Mouse (Mus musculus) kidney, embryonic 16.5 days (tissue): ENCODE results near the gene BC055324. TPM values are rescaled to one million over a fixed set of nuclear protein-coding genes. Genes with fewer than 3 reads are reported as not detected.

Source experiments
- ATAC-seq: fragments of 200-750 bp; cut with Nextera tagmentation; 2 replicates; pipeline ENCODE4 v1.8.0; 2017; ENCODE audit warnings: moderate TSS enrichment; ENCODE audit not compliant: low FRiP score, low TSS enrichment
- H3K27ac ChIP-seq: fragments of 300-500 bp; sonication (generic); 2 replicates; pipeline ENCODE4 v1.5.1; 2014; ENCODE audit warnings: low read length
- H3K27me3 ChIP-seq: fragments of 300-500 bp; sonication (generic); 2 replicates; pipeline ENCODE4 v1.6.1; 2014; ENCODE audit warnings: low read length, control low read depth, mixed read lengths; ENCODE audit not compliant: insufficient read depth
- H3K36me3 ChIP-seq: fragments of 300-500 bp; sonication (generic); 2 replicates; pipeline ENCODE4 v1.6.1; 2014; ENCODE audit warnings: low read length, control low read depth, mixed read lengths; ENCODE audit not compliant: insufficient read depth
- H3K4me1 ChIP-seq: fragments of 300-500 bp; sonication (generic); 2 replicates; pipeline ENCODE4 v1.6.1; 2014; ENCODE audit warnings: low read length, control low read depth, mixed read lengths; ENCODE audit not compliant: insufficient read depth
- H3K4me2 ChIP-seq: fragments of 300-500 bp; sonication (generic); replicated peaks from 2 replicates; pipeline ENCODE4 v1.6.1; 2014; ENCODE audit warnings: low read depth, low read length
- H3K4me3 ChIP-seq: fragments of 300-500 bp; sonication (generic); 2 replicates; pipeline ENCODE4 v1.5.1; 2014; ENCODE audit warnings: mild to moderate bottlenecking, low read length
- H3K9ac ChIP-seq: fragments of 300-500 bp; sonication (generic); replicated peaks from 2 replicates; pipeline ENCODE4 v1.6.1; 2014; ENCODE audit warnings: low read length
- H3K9me3 ChIP-seq: fragments of 300-500 bp; sonication (generic); 2 replicates; pipeline ENCODE4 v1.6.1; 2016; ENCODE audit warnings: low read length, control low read depth
- WGBS: fragments of 180-500 bp; shearing (Covaris S2); extraction: QIAGEN DNeasy Blood & Tissue Kit; methylation state at CpG from one replicate; pipeline ENCODE4 v1.1.7; 2014; 5-methylcytosine and 5-hydroxymethylcytosine counted together
- polyA plus RNA-seq: library from polyadenylated mRNA; unstranded; fragments of >200 nt; fragmentation: Nextera tagmentation; extraction: Ambion mirVana; gene quantifications from 2 replicates; pipeline ENCODE4 v1.2.1, GENCODE M21; 2015

Gene BC055324
- polyA plus RNA-seq, 1 experiment from 2014 or later: 29.4 TPM

DNA sequence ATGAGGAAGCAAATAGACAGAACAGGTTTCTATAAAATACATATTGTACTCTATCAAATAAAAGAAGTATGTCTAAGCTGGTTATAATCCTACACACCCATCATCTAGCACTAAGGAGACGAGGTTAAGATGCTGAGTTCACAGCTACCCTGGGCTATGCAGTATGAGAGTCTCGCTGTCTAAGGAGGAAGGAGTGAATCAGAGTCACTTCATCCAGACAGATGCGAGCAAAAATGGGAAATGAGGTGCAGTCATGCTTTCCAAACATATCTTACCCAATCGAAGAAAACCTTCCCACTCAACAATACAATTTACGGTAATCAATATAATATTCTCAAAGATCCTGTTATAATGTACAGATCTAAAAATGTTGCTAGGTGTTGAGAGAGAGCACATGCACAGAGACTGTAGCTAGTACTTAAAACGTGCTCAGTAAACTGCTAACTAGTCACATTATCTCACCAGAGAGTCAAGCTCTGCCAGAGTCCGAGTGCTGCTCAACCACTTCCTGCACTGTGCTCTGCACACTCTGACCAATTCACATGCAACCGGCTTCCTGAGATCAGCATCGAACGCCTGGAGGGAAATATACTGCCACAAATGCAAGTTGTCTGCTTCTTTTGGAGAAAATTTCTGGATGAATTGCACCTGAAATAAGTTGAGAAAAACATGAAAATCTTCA is 30.4 kb downstream of the BC055324 start:
- no peak overlapping the region for H3K4me2 ChIP-seq
- H3K4me1 ChIP-seq: no peaks in the 10 kb centered on the region
- no peaks in the 10 kb centered on the region for H3K27me3 ChIP-seq
- H3K27ac ChIP-seq: no peak overlapping the region
- 94% methylated on average over 10 of the region's 10 CpGs for WGBS
- H3K4me3 ChIP-seq: no peak overlapping the region
- H3K9me3 ChIP-seq: no peaks in the 10 kb centered on the region
- H3K36me3 ChIP-seq: peaks cover 34% of the 10 kb centered on the region
- ATAC-seq: no peak
- H3K9ac ChIP-seq: no peak overlapping the region

- Histone ChIP-seq H3K9ac (no peak overlapping the region), H3K36me3 (peaks cover 58% of the 10 kb centered on the region), H3K27ac (no peak overlapping the region), H3K4me2 (no peak overlapping the region), H3K27me3 (no peaks in the 10 kb centered on the region), H3K4me1 (no peaks in the 10 kb centered on the region), H3K9me3 (no peaks in the 10 kb centered on the region), H3K4me3 (no peak overlapping the region)
- no peak for ATAC-seq
- 89% methylated on average over 3 of the region's 3 CpGs for WGBS
Observed at GRCm38 (mm10) chr1:163958036-163958435, 36.6 kb downstream of the BC055324 start.

DNA sequence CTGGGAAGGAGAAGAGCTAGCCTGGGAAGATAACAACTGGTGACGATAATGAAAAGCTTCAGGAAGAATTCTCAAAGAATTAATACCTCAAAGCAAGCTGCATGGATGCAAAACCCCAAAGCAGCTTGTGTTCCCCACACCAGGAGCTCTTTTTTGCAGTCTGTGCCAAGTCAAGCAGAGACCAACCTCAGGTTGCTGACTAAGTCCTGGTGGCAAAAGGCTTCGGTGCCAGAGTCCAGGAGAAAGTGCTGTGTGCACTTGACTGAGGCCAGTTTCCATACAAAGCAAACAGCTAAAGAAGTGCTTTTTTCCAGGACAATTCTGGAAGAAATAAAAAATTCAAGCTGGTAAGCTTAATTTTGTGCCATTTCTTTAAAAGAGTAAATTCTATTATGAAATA is 41.2 kb downstream of the BC055324 start:
- Histone ChIP-seq H3K9ac (no peak overlapping the region), H3K4me3 (no peak overlapping the region), H3K27ac (no peak overlapping the region), H3K36me3 (peaks cover 70% of the 10 kb centered on the region), H3K27me3 (no peaks in the 10 kb centered on the region), H3K4me2 (no peak overlapping the region), H3K4me1 (no peaks in the 10 kb centered on the region), H3K9me3 (no peaks in the 10 kb centered on the region)
- WGBS: 87% methylated on average over 2 of the region's 2 CpGs
- ATAC-seq: no peak

- Histone ChIP-seq H3K4me3 (no peak overlapping the region), H3K27ac (no peak overlapping the region), H3K36me3 (peaks cover 64% of the 10 kb centered on the region), H3K27me3 (no peaks in the 10 kb centered on the region), H3K4me1 (no peaks in the 10 kb centered on the region), H3K4me2 (no peak overlapping the region), H3K9ac (no peak overlapping the region), H3K9me3 (no peaks in the 10 kb centered on the region)
- 73% methylated on average over 6 of the region's 6 CpGs for WGBS
- peak; percentile 50; the same call in 1 of the 2 replicates for ATAC-seq
Observed at GRCm38 (mm10) chr1:163942056-163942455, 52.5 kb downstream of the BC055324 start.

GRCm38 (mm10) chr1:163934591-163934990 is 60.0 kb downstream of the BC055324 start:
- no peak for ATAC-seq
- H3K36me3 ChIP-seq: peaks cover 46% of the 10 kb centered on the region

DNA sequence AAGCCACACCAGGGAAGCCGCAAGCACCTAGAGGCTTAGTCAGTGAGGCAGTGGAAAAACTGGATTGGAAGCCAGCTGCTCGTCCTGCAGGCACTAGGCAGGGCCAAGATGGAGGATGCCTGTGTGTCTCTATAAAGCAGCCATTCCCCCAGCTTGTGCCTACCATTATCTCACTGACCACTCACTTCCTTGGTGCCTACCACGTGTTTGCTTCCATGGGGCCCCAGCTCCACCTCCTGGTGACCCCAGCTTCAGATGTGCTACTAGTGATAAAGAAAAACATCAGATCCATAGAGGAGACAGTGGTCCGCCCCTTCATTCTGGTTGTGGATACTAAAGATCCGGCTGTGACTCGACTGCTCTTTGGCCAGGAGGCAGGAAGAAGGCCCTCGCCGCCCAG is 62.8 kb downstream of the BC055324 start:
- Histone ChIP-seq H3K9ac (no peak overlapping the region), H3K4me2 (no peak overlapping the region), H3K27me3 (no peaks in the 10 kb centered on the region), H3K4me1 (peaks cover 15% of the 10 kb centered on the region), H3K4me3 (no peak overlapping the region), H3K36me3 (peaks cover 33% of the 10 kb centered on the region; the same call in 1 of the 2 replicates), H3K27ac (no peak overlapping the region), H3K9me3 (no peaks in the 10 kb centered on the region)
- no peak for ATAC-seq
- WGBS: 87% methylated on average over 8 of the region's 8 CpGs

More at GRCm38 (mm10) chr1:163934591-163934990, 60.0 kb downstream of the BC055324 start:
- 81% methylated on average over 2 of the region's 2 CpGs for WGBS
- Histone ChIP-seq H3K27me3 (no peaks in the 10 kb centered on the region), H3K9ac (no peak overlapping the region), H3K27ac (no peak overlapping the region), H3K4me1 (peaks cover 11% of the 10 kb centered on the region), H3K4me2 (no peak overlapping the region), H3K9me3 (no peaks in the 10 kb centered on the region), H3K4me3 (no peak overlapping the region)

- peak overlapping the region; percentile 79; the same call in 1 of the 2 replicates for H3K27ac ChIP-seq
- WGBS: 1% methylated on average over 12 of the region's 12 CpGs
- ATAC-seq: peak; percentile 3; the same call in 1 of the 2 replicates
- H3K9me3 ChIP-seq: no peaks in the 10 kb centered on the region
- peak overlapping the region; percentile 93 for H3K9ac ChIP-seq
- H3K4me3 ChIP-seq: peak overlapping the region; percentile 79
- H3K4me2 ChIP-seq: peak overlapping the region; percentile 73
- peaks cover 19% of the 10 kb centered on the region; the same call in 1 of the 2 replicates for H3K36me3 ChIP-seq
- H3K4me1 ChIP-seq: peaks cover 15% of the 10 kb centered on the region
- no peaks in the 10 kb centered on the region for H3K27me3 ChIP-seq
Observed at GRCm38 (mm10) chr1:163930458-163930794, 64.2 kb downstream of the BC055324 start.

- Histone ChIP-seq H3K4me2 (peak overlapping the region; percentile 73), H3K36me3 (peaks cover 16% of the 10 kb centered on the region; the same call in 1 of the 2 replicates), H3K4me1 (peaks cover 15% of the 10 kb centered on the region), H3K4me3 (peak overlapping the region; percentile 79), H3K9ac (peak overlapping the region; percentile 93), H3K9me3 (no peaks in the 10 kb centered on the region), H3K27ac (peak overlapping the region; percentile 79), H3K27me3 (no peaks in the 10 kb centered on the region)
- under 1% methylated on average over 71 of the region's 77 CpGs for WGBS
- peak; percentile 95 for ATAC-seq
Observed at GRCm38 (mm10) chr1:163929636-163930457, 64.7 kb downstream of the BC055324 start.

DNA sequence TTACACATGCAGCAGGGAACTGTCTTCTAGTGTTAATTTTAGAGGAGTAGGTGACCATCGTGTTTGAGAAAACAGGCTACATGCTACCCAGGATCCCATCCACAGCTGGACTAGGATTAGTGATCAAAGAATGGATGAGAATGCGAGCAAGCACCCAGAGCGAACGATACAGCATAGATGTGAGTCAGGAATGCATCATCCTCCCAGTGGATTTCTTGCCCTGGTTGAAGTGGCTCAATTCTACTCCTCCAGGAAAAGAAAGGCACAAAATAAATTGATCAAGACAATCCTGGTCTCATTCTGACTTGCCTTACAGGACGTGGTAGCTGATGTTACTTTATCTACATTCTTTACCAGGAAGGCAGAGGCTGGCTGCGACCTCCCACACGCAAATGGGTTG is 65.8 kb downstream of the BC055324 start, which contains the start of gene Scyl3:
Gene Scyl3, plus strand, starts transcription at position 255 of the 400 bp plus-strand sequence.
- Histone ChIP-seq H3K4me3 (peak within 1 kb of the TSS; percentile 79), H3K4me2 (peak within 1 kb of the TSS; percentile 73), H3K4me1 (peaks cover 15% of the 10 kb centered on the region), H3K27me3 (no peaks in the 10 kb centered on the region), H3K27ac (peak within 1 kb of the TSS; percentile 79), H3K36me3 (peaks cover 8% of the 10 kb centered on the region; the same call in 1 of the 2 replicates), H3K9ac (peak within 1 kb of the TSS; percentile 93), H3K9me3 (no peaks in the 10 kb centered on the region)
- no peak for ATAC-seq
- 69% methylated on average over 7 of the region's 7 CpGs for WGBS
